Mouse (Mus musculus) naive thymus-derived CD4-positive, alpha-beta T cell, adult 2 months (primary cell): ENCODE results near the gene Ccdc40.
"Not testable (repeated sequence)": the region's sequence is repeated elsewhere in the genome, so short reads cannot be mapped to it uniquely, and the experiment has no call there.

Experiments used
- DNase-seq: peaks from one replicate; pipeline ENCODE4 v3.0.0-alpha.2; 2011; ENCODE audit warnings: low read depth

Gene Ccdc40

DNA sequence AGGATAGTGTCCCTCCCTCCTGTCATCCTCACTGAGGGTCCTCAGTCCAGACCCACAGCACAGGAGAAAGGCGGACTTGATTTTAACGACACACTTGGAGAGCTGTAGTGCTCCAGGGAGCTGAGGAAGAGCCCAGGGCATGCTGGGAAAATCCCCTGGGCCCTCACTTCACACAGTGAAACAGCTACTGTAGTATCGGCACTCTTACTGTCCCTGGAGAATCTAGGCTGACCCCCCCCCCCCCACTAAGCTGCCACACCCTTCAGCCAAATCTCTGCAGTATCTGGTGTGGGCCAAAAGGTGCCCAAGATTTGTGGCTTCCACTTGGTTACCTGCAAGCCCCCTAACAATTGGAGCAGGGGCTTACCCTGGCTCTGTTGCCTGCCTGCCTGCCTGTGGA, 8.6 kb downstream of the Ccdc40 start:
- no peak for DNase-seq

GRCm38 (mm10) chr11:119237568-119238304, 9.4 kb downstream of the Ccdc40 start:
- DNase-seq, result peak; percentile 71

GRCm38 (mm10) chr11:119238305-119238721, 9.9 kb downstream of the Ccdc40 start:
- peak; percentile 86 for DNase-seq

DNA sequence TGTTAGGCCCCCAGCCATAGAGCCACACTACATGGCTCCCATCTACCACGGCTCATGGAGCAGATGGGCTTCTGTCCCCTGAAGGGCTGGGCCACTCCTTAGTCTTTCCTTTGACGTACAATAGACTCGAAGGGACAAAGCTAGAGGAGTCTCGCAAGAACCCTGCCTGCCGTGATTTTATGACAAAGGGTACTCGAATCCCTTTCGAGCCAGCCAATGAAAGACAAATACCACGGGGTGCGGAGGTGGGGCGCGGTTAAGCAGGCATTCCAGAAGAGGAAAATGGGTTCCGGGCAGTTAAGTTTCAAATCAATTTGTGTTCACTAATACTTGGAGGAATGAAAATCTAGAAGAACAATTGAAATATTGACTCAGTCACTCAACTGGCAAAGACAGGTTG, 11.1 kb downstream of the Ccdc40 start:
- DNase-seq, result no peak

DNA sequence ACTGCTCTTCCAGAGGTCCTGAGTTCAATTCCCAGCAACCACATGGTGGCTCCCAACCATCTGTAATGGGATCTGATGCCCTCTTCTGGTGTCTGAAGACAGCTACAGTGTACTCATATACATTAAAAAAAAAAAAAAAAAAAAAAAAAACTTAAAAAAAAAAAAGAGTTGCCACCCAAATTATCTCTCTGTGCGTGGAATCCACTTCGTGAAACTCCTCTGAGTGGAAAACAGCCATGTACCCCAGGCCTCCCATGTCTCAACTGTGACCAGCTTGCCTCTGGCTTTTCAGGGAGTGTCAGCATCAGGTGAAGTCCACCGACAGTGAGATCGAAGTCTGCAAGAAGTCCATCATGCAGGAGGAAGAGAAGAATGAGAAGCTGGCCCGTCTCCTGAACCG, 17.2 kb downstream of the Ccdc40 start:
- DNase-seq, result not testable (repeated sequence)

- DNase-seq, result peak; percentile 80
Measured at GRCm38 (mm10) chr11:119249011-119249410, 20.6 kb downstream of the Ccdc40 start.

DNA sequence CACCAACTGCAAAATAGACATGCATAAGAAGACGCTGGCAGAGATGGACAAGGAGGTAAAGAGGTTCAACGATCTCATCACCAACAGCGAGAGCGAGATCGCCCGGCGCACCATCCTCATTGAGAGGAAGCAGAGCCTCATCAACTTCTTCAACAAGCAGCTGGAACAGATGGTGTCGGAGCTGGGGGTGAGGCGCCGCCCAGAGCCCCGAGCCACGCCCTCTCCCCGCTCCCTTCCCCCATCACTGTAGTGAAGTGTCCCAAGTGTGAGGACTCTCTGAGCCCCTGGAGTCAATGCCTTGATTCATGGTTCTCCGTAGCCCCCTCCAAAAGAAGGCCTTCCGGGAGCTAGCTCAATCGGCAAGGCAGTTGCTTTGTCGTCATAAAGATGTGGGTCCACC, 22.6 kb downstream of the Ccdc40 start:
- DNase-seq, result no peak

GRCm38 (mm10) chr11:119252854-119253541, 24.6 kb downstream of the Ccdc40 start:
- peak; percentile 76 for DNase-seq

GRCm38 (mm10) chr11:119256557-119256956, 28.2 kb downstream of the Ccdc40 start:
- not testable (repeated sequence) for DNase-seq

GRCm38 (mm10) chr11:119258216-119258571, 29.8 kb downstream of the Ccdc40 start:
- DNase-seq, result no peak

GRCm38 (mm10) chr11:119258572-119259322, 30.4 kb downstream of the Ccdc40 start:
- DNase-seq, result peak; percentile 77

DNA sequence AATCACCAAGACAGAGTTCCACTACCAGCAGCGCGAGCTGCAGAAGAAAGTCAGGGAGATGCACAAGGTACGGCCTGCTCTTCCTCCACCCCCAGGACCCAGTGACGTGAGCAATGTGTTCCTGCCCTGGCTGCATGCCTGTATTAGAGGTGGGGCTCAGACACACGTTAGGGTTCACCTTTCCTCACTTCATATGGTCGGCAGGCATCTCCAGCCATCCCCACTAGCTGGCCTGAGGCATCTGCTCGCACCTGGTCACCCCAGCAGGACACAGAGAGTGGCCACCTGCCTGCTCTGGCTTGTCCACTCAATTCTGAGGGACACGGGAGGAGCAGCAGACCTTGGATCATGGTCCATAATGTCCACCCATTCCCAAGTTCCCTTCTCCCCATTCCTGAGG, 31.6 kb downstream of the Ccdc40 start:
- DNase-seq, result no peak

GRCm38 (mm10) chr11:119264413-119264812, 36.0 kb downstream of the Ccdc40 start:
- no peak for DNase-seq

GRCm38 (mm10) chr11:119265811-119266210, 37.4 kb downstream of the Ccdc40 start:
- DNase-seq, result no peak

DNA sequence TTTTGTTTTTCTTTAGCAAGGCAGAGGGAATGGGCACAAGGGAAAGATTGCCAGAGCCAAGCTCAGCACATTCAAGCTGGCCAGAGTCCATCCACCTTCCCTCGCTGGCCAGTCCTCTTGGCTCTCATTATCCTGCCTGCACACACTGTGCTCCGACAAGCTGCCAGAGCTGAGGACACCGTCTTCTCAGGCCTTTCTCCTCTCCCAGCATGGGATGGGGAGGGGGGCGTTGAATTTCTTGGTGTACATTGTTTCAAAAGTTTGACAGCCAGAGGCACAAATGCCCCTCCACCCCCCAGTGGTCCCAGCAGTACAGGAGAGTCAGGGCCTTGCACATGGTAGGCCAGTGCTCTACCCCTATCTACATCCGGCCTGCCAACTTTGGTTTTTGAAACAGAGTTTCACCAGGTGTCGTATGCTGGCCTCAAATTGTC, 38.9 kb downstream of the Ccdc40 start:
- no peak for DNase-seq

DNA sequence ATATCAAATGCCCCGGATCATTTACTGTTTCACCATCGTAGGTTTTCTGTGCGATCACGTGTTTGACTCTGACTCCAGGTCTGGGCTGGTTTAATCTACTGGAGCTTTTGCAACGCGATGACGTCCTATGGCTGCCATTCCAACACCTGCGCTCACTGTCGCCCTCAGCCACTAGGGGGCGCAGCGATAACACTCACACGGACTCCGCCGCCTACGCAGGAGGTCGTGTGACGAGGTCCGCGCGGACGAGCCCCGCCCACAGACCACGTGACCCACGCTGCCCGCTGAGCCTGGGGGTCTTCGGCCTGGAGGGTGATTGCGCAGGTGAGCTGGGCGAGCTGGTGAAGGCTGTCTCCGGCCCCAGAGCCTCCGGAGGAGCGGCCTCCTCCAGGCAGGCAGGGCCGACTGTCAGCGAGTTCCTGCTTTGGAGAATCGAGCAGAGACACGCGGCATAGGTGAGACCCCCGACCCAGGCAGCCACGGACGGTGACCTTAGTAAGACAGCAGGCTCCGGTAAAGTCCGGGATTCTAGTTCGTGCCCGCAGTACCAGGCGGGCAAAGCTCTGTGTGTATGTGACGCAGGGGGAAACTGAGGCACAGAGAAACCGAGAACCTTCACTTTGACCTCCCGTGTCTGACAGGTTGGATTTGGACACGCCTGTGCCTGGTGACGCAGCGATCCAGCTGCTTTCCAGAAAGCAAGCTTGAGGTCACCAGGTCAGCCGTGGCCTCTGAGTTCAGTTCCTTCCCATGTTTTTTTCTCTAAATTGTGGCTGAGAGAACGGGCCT, 39.6 kb downstream of the Ccdc40 start, which contains the start of gene Gaa:
Gaa (plus strand) TSS at position 120 of the 789 bp plus-strand sequence.
- peak; percentile 99 for DNase-seq

DNA sequence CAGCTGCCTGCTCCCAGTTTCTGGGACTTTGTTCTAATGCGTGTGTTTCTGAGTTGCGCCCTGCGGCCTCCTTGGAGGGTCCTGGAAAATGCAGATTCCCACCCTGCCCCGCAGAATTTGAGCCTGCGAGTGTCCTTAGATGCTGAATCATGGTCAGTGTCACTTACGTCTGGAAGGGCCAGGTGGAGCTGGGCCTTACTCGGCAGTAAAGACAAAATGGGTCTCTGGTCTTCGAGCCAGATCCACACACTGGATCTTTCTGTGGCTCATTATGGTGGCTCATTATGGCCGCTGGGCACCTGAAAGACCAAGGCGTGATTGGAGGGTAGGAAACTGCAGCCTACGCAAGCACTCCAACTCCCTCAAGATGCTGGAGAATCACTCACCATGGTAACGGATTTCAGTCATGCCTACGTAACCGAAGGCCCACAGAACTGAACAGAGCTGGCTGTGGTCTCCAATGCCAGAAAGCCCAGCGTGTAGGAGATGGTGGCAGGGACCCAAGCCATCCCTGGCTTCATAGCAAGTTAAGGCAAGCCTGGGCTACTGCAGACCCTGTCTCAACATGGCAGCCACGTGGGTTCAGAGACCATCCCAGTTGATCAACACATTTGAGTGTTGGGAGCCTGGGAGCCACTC, 40.3 kb downstream of the Ccdc40 start:
- DNase-seq, result no peak

- DNase-seq, result not testable (repeated sequence)
Measured at GRCm38 (mm10) chr11:119272492-119272891, 44.1 kb downstream of the Ccdc40 start.

GRCm38 (mm10) chr11:119273186-119273930, 45.0 kb downstream of the Ccdc40 start:
- DNase-seq, result peak; percentile 49

DNA sequence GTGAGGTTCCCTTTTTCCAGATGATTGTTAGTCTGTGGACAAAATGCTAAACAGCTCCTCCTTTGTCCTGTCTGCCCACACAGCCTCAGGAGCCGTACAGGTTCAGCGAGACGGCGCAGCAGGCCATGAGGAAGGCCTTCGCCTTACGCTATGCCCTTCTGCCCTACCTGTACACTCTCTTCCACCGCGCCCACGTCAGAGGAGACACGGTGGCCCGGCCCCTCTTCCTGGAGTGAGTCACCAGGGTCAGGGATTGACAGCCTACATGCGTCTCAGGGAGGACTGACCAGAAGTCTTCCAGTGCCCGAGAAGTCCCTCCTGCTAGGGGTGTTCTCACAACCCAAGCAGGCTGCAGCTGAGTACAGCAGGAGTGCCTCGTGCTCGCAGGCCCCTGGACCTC, 52.7 kb downstream of the Ccdc40 start:
- DNase-seq, result no peak
